Mouse (Mus musculus): Measurements from ENCODE around the gene Slc35c1. TPM values are rescaled to one million over a fixed set of nuclear protein-coding genes. Genes with fewer than 3 reads are reported as not detected.

Gene Slc35c1
- polyA plus RNA-seq, 1 experiment from 2014 or later, result 12.3 TPM

DNA sequence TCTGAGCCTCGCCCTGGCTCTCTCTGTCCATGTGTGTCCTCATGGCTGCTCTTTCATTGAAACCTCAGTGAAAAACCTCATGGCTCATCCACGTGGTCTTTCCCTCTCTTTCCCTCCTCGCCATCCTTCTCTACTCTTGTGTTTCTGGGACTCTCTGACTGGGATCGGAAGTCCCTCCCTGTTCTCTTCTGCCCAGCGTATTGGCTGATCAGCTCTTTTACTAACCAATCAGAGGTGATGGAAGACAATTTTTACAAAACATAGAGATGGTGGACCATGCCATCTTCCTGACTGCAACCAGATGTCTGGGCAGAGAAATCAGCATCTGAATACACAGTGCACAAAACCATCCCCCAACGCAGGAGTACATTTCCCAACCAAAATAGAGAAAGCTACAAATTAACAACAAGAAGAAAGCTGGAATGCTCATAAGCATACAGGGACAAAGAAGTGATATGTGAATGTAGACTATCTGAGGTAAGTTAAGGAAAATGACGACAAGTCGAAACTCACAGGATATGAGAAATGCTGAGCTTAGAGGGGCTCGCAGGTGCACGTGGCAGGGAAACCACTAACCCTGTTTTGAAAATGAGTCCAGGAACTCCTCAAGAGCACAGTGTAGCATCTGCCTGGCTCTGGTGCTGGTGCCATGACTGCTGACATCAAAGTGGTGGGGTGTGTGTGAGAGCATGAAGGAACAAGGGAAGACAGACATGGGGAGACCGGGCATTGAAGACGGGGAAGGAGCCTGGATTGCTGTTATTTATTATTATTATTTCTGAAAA is 11.7 kb upstream of the Slc35c1 start:
- Histone ChIP-seq H3K4me1 (replicated peaks) (no peaks in the 10 kb centered on the region), H3K9ac (no peak overlapping the region), H3K9me3 (no peaks in the 10 kb centered on the region), H3K4me2 (no peak overlapping the region), H3K27me3 (no peaks in the 10 kb centered on the region), H3K27ac (replicated peaks) (no peak overlapping the region), H3K36me3 (no peaks in the 10 kb centered on the region), H3K4me3 (no peak overlapping the region)
- no peak for ATAC-seq (ENCODE audit: low read depth)
- 81% methylated on average over 12 of the region's 12 CpGs for WGBS

DNA sequence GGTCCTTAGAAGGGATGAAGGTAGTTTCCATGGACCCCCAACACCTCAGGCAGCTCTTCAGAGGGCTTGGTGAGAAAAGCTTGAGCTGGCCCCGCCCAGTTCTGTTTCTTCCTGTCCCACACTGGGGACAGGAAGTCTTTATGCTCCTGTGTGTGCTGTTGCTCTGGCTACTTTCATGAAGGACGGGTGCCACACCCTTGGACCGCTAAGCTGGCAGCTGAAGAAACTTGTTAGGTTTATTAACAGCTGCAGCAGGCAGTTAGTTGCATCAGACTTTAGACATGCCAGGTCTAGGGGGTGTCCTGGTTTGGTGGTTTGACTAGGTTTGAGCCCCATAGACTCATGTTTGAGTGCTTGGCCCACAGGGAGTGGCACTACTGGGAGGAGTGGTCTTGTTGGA is 4.4 kb upstream of the Slc35c1 start:
- no peaks in the 10 kb centered on the region for H3K36me3 ChIP-seq
- ATAC-seq (ENCODE audit: low read depth), result no peak
- H3K4me2 ChIP-seq, result no peak overlapping the region
- peaks cover 10% of the 10 kb centered on the region for H3K4me1 ChIP-seq (replicated peaks)
- H3K4me3 ChIP-seq, result no peak overlapping the region
- H3K27ac ChIP-seq (replicated peaks), result no peak overlapping the region
- H3K27me3 ChIP-seq, result peaks cover 25% of the 10 kb centered on the region
- 73% methylated on average over 3 of the region's 3 CpGs for WGBS
- no peaks in the 10 kb centered on the region for H3K9me3 ChIP-seq
- no peak overlapping the region for H3K9ac ChIP-seq

DNA sequence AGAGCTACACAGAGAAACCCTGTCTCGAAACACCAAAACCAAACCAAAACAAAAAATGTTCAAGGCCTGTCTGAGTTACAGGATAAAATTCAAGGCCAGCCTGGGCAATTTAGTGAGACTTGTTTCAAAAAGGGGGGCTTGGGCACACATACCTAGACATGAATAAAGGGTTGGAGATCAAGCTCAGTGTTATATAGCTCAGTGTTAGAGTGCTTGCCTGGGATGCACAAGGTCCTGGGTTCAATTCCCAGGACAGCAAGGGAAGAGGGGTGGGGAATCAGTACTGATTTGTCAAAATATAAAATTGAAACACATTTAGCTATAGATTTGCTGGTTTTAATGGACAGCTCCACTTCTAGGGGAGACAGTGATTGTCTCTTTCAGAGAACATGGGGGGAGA is 877 bp upstream of the Slc35c1 start:
- no peaks in the 10 kb centered on the region for H3K36me3 ChIP-seq
- no peak overlapping the region for H3K9ac ChIP-seq
- H3K4me2 ChIP-seq, result no peak overlapping the region
- H3K27ac ChIP-seq (replicated peaks), result no peak overlapping the region
- H3K4me1 ChIP-seq (replicated peaks), result peaks cover 39% of the 10 kb centered on the region
- peaks cover 25% of the 10 kb centered on the region for H3K27me3 ChIP-seq
- no peak overlapping the region for H3K4me3 ChIP-seq
- no peak for ATAC-seq (ENCODE audit: low read depth)
- H3K9me3 ChIP-seq, result no peaks in the 10 kb centered on the region
- WGBS, result 92% methylated on average over 1 of the region's 1 CpGs

DNA sequence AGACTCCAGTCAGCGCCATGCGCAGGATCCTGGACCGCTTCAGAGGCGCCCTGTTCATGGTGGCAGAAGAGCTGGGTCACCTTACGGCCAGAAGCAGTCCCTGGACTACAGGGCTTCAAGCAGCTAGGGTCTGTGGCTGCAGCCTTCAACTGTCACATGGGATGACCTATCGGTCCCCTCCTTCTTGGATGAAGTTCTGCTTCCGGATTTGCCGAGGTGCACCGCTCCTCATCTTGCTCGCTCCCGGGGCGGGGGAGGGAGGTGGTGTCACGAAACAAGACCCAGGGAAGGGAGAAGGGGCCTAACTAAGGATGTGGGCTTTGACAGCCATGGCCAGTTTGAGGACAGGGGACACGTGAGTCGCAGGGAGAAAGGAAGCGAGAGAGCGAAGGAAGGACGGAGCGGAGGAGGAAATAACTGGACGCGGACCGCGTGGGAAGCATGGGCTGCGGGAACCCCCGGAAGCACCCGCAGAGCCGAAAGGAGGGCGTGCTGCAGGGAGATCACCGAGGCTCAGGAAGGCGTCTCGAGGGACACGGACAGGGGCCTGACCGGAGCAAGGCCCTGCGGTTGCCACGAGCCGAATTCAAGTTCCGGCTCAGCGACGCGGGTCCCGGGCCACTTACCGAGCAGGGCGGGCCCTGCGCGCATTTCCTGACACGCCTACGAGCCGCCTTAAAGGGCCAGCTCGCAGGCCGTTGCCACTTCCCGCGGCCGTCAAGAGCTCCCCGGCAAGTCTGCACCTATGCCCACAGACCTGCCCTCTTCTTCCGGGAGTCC is 1.0 kb downstream of the Slc35c1 start:
- Histone ChIP-seq H3K27me3 (peaks cover 25% of the 10 kb centered on the region), H3K9ac (peak overlapping the region; percentile 80), H3K4me2 (peak overlapping the region; percentile 97), H3K9me3 (no peaks in the 10 kb centered on the region), H3K36me3 (peaks cover 6% of the 10 kb centered on the region), H3K4me1 (replicated peaks) (peaks cover 51% of the 10 kb centered on the region), H3K27ac (replicated peaks) (peak overlapping the region; percentile 59), H3K4me3 (peak overlapping the region; percentile 86)
- ATAC-seq (ENCODE audit: low read depth), result peak; percentile 87
- under 1% methylated on average over 54 of the region's 55 CpGs for WGBS

DNA sequence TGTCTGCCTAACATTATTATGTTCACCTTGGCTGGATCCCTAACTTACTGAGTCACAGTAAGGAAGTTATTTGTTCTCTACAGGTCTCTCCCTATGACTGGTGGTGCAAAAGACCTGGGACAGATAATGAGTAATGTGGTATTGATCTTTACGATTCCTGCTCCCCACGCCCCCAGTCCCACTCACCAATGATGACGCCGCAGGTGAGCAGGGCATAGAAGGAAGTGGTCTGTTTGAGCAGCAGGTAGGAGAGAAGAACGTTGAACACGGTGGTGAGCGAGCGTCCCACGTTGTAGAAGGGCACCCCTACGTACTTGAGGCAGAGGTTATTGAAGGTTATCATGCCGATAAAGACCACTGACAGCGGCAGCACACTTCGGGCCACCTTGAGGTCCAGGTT is 1.9 kb downstream of the Slc35c1 start:
- H3K4me1 ChIP-seq (replicated peaks), result peaks cover 51% of the 10 kb centered on the region

DNA sequence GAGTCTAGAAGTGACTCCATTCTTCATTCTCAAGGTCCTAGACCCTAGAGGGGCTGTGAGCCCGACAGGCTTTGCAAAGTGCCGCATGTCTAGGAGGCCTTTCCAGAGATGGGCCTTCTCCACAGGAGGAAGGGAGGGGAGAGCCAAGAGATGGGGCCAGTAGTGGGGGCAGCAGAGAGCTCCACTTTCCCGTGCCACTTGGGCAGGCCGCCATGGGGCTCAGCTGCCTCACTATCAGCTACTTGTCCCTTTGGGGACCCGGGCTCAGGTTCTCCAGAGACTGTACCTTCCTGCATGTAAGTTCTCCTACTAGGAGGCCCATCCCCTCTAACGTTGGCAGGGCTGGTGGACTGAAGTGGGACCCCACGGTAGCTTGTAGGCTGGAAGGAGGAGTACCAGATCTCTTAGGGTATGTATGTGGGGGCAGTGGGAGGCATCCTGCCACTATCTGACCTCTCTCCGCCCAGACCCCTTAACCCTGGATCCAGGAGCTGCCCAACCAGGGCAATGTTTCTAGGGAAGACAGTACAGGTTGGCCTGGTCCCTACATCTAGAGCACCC is 3.3 kb downstream of the Slc35c1 start:
- Histone ChIP-seq H3K4me2 (peak overlapping the region; percentile 97; the same call in 1 of the 2 replicates), H3K4me3 (no peak overlapping the region), H3K27ac (replicated peaks) (no peak overlapping the region), H3K4me1 (replicated peaks) (peaks cover 51% of the 10 kb centered on the region), H3K36me3 (peaks cover 27% of the 10 kb centered on the region), H3K27me3 (peaks cover 18% of the 10 kb centered on the region), H3K9ac (0 out of 2 replicates have a peak overlapping the region, but pooled peaks have one; percentile 28), H3K9me3 (no peaks in the 10 kb centered on the region)
- 71% methylated on average over 8 of the region's 8 CpGs for WGBS
- no peak for ATAC-seq (ENCODE audit: low read depth)

More for the DNA sequence above, 1.9 kb downstream of the Slc35c1 start:
- Histone ChIP-seq H3K36me3 (peaks cover 14% of the 10 kb centered on the region), H3K9ac (peak overlapping the region; percentile 80), H3K27me3 (peaks cover 25% of the 10 kb centered on the region), H3K4me3 (peak overlapping the region; percentile 86), H3K9me3 (no peaks in the 10 kb centered on the region), H3K27ac (replicated peaks) (no peak overlapping the region), H3K4me2 (peak overlapping the region; percentile 97)
- 71% methylated on average over 13 of the region's 13 CpGs for WGBS
- ATAC-seq (ENCODE audit: low read depth), result no peak; the same call in 1 of the 2 replicates

DNA sequence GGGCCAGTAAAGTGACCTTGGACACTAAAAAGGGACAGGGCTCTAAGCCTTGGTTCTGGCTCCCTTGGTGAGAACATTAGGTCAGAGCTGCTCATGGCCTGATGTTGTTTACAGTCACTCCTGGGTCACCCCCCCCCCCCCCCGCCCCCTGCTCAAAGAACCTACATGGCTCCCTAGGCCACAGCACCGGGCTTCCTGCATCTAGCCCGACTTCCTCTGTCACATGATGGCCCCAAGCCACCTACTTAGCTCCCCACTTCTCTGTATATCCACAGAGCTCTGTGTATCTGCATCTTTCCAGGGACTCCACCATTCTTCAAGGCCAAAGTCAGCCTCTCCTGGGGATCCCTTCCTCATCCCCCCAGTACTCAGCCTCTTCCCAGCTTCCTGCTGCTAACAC is 4.6 kb downstream of the Slc35c1 start:
- Histone ChIP-seq H3K9ac (no peak overlapping the region), H3K36me3 (peaks cover 27% of the 10 kb centered on the region), H3K27ac (replicated peaks) (no peak overlapping the region), H3K4me2 (no peak overlapping the region), H3K9me3 (no peaks in the 10 kb centered on the region), H3K4me3 (no peak overlapping the region), H3K4me1 (replicated peaks) (peaks cover 51% of the 10 kb centered on the region), H3K27me3 (peaks cover 5% of the 10 kb centered on the region)
- WGBS, result 40% methylated on average over 2 of the region's 3 CpGs
- ATAC-seq (ENCODE audit: low read depth), result no peak

DNA sequence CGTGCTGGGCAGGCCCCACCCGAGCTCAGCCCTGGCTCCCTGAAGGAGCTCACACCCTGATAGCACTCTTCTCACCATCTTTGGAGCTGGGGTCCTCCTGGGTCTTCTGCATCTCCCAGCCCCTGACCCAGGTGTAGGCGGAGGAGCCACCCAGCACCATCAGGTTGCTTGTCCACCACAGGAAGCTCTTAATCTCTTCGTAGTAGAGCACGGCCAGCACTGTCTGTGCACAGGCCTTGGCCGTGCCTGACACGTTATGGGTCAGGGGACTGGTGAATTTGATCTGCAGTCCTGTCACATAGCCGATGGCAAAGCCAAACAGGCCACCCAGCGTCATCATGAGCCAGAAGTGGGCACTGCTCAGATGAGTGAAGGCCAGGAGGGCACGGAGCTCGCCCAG is 6.2 kb downstream of the Slc35c1 start:
- peaks cover 27% of the 10 kb centered on the region for H3K36me3 ChIP-seq
- no peak overlapping the region for H3K9ac ChIP-seq
- H3K4me1 ChIP-seq (replicated peaks), result peaks cover 41% of the 10 kb centered on the region
- H3K27ac ChIP-seq (replicated peaks), result no peak overlapping the region
- H3K27me3 ChIP-seq, result no peaks in the 10 kb centered on the region
- no peak for ATAC-seq (ENCODE audit: low read depth)
- no peak overlapping the region for H3K4me3 ChIP-seq
- 90% methylated on average over 11 of the region's 11 CpGs for WGBS
- H3K4me2 ChIP-seq, result no peak overlapping the region
- no peaks in the 10 kb centered on the region for H3K9me3 ChIP-seq

DNA sequence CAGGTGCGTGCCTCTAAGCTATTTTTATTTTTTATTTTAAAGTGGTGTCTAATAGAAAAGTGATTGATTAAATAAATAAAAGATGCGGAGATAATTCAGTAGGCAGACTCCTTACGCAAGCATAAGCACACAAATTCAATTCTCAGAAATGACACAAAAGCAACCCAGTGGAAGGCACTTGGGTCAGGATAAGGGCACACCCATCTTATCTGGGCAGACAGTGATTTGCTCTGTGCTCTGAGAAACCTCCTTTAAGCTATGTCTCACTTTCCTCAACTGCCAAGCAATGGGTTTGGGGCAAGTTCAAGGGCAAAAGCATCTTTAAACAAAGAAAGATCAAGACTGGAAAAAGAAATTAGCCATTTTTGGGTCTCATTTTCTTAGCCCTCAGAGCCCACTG is 9.2 kb downstream of the Slc35c1 start:
- H3K4me1 ChIP-seq (replicated peaks), result peaks cover 11% of the 10 kb centered on the region
- peaks cover 27% of the 10 kb centered on the region for H3K36me3 ChIP-seq
- 92% methylated on average over 3 of the region's 3 CpGs for WGBS
- no peaks in the 10 kb centered on the region for H3K9me3 ChIP-seq
- no peak overlapping the region for H3K9ac ChIP-seq
- ATAC-seq (ENCODE audit: low read depth), result no peak
- H3K27ac ChIP-seq (replicated peaks), result no peak overlapping the region
- no peak overlapping the region for H3K4me2 ChIP-seq
- H3K4me3 ChIP-seq, result no peak overlapping the region
- H3K27me3 ChIP-seq, result no peaks in the 10 kb centered on the region

DNA sequence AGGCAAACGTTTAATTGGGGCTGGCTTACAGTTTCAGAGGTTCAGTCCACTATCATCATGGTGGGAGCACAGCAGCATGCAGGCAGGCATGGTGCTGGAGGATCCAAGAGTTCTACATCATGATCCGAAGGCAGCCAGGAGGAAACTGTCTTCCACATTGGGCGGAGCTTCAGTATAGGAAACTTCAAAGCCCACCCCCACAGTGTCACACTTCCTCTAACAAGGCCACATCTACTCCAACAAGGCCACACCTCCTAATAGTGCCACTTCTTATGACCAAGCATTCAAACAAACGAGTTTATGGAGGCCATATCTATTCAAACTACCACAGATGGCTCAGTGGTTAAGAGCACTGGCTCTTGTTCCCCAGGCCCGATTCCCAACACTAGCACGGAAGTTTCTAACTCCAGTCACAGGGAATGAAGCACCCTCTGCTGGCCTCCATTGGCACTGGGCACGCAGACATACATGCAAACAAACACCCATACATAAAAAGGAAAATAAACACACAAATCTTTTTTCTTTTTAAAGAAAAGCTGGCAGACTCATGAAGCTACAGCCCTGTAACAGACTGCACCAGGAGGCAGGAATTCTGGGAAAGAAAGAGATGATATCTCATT is 13.1 kb downstream of the Slc35c1 start:
- 60% methylated on average over 7 of the region's 7 CpGs for WGBS
- H3K27me3 ChIP-seq, result no peaks in the 10 kb centered on the region
- no peak for ATAC-seq (ENCODE audit: low read depth)
- H3K4me2 ChIP-seq, result no peak overlapping the region
- no peak overlapping the region for H3K27ac ChIP-seq (replicated peaks)
- H3K4me1 ChIP-seq (replicated peaks), result peaks cover 3% of the 10 kb centered on the region; the same call in 1 of the 2 replicates
- H3K9me3 ChIP-seq, result no peaks in the 10 kb centered on the region
- H3K36me3 ChIP-seq, result peaks cover under 1% of the 10 kb centered on the region; the same call in 1 of the 2 replicates
- H3K4me3 ChIP-seq, result no peak overlapping the region
- H3K9ac ChIP-seq, result no peak overlapping the region

DNA sequence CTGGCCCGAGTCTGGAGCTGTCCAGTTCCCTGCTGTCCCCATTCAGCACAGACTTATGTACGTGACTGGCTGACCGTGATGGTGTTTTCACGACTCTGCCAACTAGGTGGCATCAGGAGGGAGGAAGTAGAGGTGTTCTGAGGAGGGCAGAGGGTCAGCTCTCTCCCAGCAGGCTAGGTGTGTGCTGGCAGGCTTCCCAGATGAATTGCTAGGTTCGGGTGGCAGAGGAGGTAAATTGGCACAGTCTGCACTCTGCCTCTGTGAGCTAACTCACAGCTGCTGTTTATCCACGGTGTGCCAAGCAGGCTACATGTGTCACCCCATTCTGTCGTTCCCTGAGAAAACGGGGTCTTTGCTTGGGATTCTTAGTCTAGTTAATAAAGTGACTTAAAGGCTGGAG is 13.7 kb downstream of the Slc35c1 start:
- no peak for ATAC-seq (ENCODE audit: low read depth)
- H3K4me1 ChIP-seq (replicated peaks), result peaks cover 3% of the 10 kb centered on the region; the same call in 1 of the 2 replicates
- H3K4me2 ChIP-seq, result no peak overlapping the region
- no peaks in the 10 kb centered on the region for H3K27me3 ChIP-seq
- 78% methylated on average over 8 of the region's 8 CpGs for WGBS
- no peak overlapping the region for H3K27ac ChIP-seq (replicated peaks)
- no peaks in the 10 kb centered on the region for H3K9me3 ChIP-seq
- H3K4me3 ChIP-seq, result no peak overlapping the region
- no peak overlapping the region for H3K9ac ChIP-seq
- no peaks in the 10 kb centered on the region for H3K36me3 ChIP-seq

DNA sequence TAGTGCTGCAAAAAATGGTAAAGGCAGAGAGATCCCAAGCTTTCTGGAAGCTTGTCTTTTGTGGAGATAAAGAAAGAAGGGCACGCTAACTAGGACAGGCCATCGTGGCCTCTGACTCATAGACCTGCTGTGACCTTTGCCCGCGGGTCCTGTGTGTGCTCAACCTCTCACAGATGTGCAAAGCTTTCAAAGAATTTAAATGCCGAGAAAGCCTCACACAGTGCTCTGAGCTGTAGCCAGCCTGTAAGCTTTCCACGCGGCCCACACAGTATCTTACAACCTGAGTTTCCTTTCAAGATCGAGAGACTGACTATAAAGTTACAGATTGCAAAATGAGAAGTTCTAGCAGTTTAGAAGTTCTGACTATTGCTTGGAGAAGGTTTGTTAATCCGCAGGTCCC is 14.4 kb downstream of the Slc35c1 start:
- WGBS, result 60% methylated on average over 9 of the region's 9 CpGs
- H3K9ac ChIP-seq, result no peak overlapping the region
- H3K4me2 ChIP-seq, result no peak overlapping the region
- no peak for ATAC-seq (ENCODE audit: low read depth)
- H3K9me3 ChIP-seq, result no peaks in the 10 kb centered on the region
- peaks cover 3% of the 10 kb centered on the region; the same call in 1 of the 2 replicates for H3K4me1 ChIP-seq (replicated peaks)
- no peaks in the 10 kb centered on the region for H3K27me3 ChIP-seq
- no peak overlapping the region for H3K4me3 ChIP-seq
- H3K27ac ChIP-seq (replicated peaks), result no peak overlapping the region
- H3K36me3 ChIP-seq, result no peaks in the 10 kb centered on the region

All from neural tube, embryonic 13.5 days (tissue).